In genomic region chr17:8965177-8965576, GRCm38 (mm10) we compare ENCODE assay signal across 29 mouse cellular contexts. TPM values are rescaled to one million over a fixed set of nuclear protein-coding genes. Genes with fewer than 3 reads are reported as not detected.
DNase-seq lines count a peak whose midpoint lies in the region; TF ChIP-seq lines count a peak whose summit lies in the region.
"Had no signal": no experiment of that assay in that cellular context is flagged by ENCODE, and none has a peak within 500 bp of the region (broad histone marks: within the 10 kb centered on the region; RNA-seq: fewer than 3 reads in every experiment).

No protein-coding gene starts in this region.

- no peak overlapping the region for H3K4me3 ChIP-seq in lung, adult 2 months (replicated peaks; ENCODE audit: extremely low read depth, low read depth, low read length)
- no peak overlapping the region for H3K4me3 ChIP-seq in cortical plate, adult 2 months (ENCODE audit: insufficient read depth, low read length)
- H3K4me3 ChIP-seq: embryonic facial prominence, embryonic 12.5 days; forebrain, embryonic 10.5 days; forebrain, embryonic 15.5 days; heart, embryonic 10.5 days; hindbrain, embryonic 12.5 days; intestine, embryonic 15.5 days; liver, embryonic 15.5 days; megakaryocyte, embryonic 14.5 days; stomach, embryonic 15.5 days had no signal

- 72% methylated on average over 6 of the region's 6 CpGs for WGBS in lung, adult 2 months

- DNase-seq in adrenal gland, postnatal 14 days, result peak; percentile 39
- DNase-seq in adrenal gland, postnatal 4 days (ENCODE audit: low spot score in 2 of 2), result no peak
- DNase-seq in lung, postnatal 36 days, result peak; percentile 9
- no peak for DNase-seq in lung, adult 2 months
- no peak for DNase-seq in layer of hippocampus, postnatal 25 days (ENCODE audit: extremely low spot score in 1 of 2, low spot score in 1 of 2)
- DNase-seq in layer of hippocampus, adult 8-10 months (ENCODE audit: low spot score in 2 of 2), result no peak
- DNase-seq: cerebellum, adult 11 months; cerebellum, adult 9-10 months; cerebellum, postnatal 36 days; embryo, embryonic 11 days; heart, postnatal 36 days; kidney, adult 8-10 months; kidney, postnatal 10 days; layer of hippocampus, adult 9-11 months; liver; lung, postnatal 4 days; midbrain, embryonic 14.5 days; thymus, postnatal 25 days had no signal

- no peaks in the 10 kb centered on the region for H3K4me1 ChIP-seq in lung, adult 2 months (ENCODE audit: control insufficient read depth, insufficient read depth, low read length)
- no peaks in the 10 kb centered on the region for H3K4me1 ChIP-seq in cortical plate, adult 2 months (ENCODE audit: control insufficient read depth, insufficient read depth, low read length)
- H3K4me1 ChIP-seq: embryonic facial prominence, embryonic 12.5 days; heart, embryonic 10.5 days; intestine, embryonic 15.5 days; liver, embryonic 15.5 days; megakaryocyte, embryonic 14.5 days; stomach, embryonic 15.5 days had no signal

- no peak for TF ChIP-seq CTCF in lung, adult 2 months (IDR thresholded peaks at IDR 0.05; ENCODE audit: insufficient read depth, low read length)
- no peak for TF ChIP-seq CTCF in cortical plate, adult 2 months (IDR thresholded peaks at IDR 0.05; ENCODE audit: extremely low read depth, insufficient read depth, low read length)

- 0 out of 2 replicates have a peak overlapping the region, but pooled peaks have one; percentile 5 for H3K27ac ChIP-seq in cortical plate, adult 2 months (ENCODE audit: insufficient read depth, low read length)
- H3K27ac ChIP-seq: embryonic facial prominence, embryonic 12.5 days; forebrain, embryonic 10.5 days; forebrain, embryonic 15.5 days; heart, embryonic 10.5 days; hindbrain, embryonic 12.5 days; hindbrain, postnatal 0 days; intestine, embryonic 15.5 days; liver, embryonic 15.5 days; stomach, embryonic 15.5 days had no signal

- no peak for TF ChIP-seq POLR2A in lung, adult 2 months (IDR thresholded peaks at IDR 0.05; ENCODE audit: borderline replicate concordance, extremely low read depth, low read depth, low read length)
- no peak for TF ChIP-seq POLR2A in cortical plate, adult 2 months (IDR thresholded peaks at IDR 0.05; ENCODE audit: extremely low read depth, insufficient read depth, low read length)

RNA-seq across cellular contexts. Expression of gene 1700010I14Rik, which starts 23.0 kb away (rescaled TPM):
- total RNA-seq in adrenal gland, postnatal 14 days (2021), result 1.7 and 1.9 TPM in 2 replicates
- 1 to 10 TPM; 3.6 to 4.9 TPM for total RNA-seq in adrenal gland, postnatal 4 days (2021)
- polyA plus RNA-seq in lung, adult 2 months (2012; rRNA removed), result 0.48 and 0.52 TPM in 2 replicates
- 0.73 and 0.83 TPM in 2 replicates for polyA plus RNA-seq in cortical plate, adult 2 months (2012; rRNA removed)
- 1 to 10 TPM; 1.6 to 2.2 TPM for total RNA-seq in layer of hippocampus, postnatal 25 days (2021)
- 1 to 10 TPM; 1.2 to 2.7 (median 2.2) TPM for total RNA-seq in layer of hippocampus, adult 8-10 months (2022)
- total RNA-seq: heart, postnatal 36 days had no signal

Comparison
In these comparisons a context has a peak if more than half of its experiments do, and no peak if none do; other contexts are left out.
1. DNase-seq: peak in adrenal gland, postnatal 14 days (single experiment) and lung, postnatal 36 days (single experiment); none in adrenal gland, postnatal 4 days (0 of 2), lung, adult 2 months (single experiment), layer of hippocampus, postnatal 25 days (0 of 2) and layer of hippocampus, adult 8-10 months (0 of 2).